Mouse (Mus musculus): ENCODE data around the gene Supt5. TPM values are rescaled to one million over a fixed set of nuclear protein-coding genes. Genes with fewer than 3 reads are reported as not detected.

Supt5 gene
- polyA plus RNA-seq, 1 experiment = 245 TPM

GRCm38 (mm10) chr7:28378769-28379651 is 40.5 kb upstream of the Supt5 start:
- DNase-seq = peak; percentile 94
- Histone ChIP-seq H3K4me3 (ENCODE audit: control insufficient read depth, insufficient read depth, low read length) (peak overlapping the region; percentile 72), H3K4me1 (replicated peaks; ENCODE audit: control insufficient read depth, insufficient read depth, low read length) (peaks cover 64% of the 10 kb centered on the region), H3K27ac (ENCODE audit: control insufficient read depth, insufficient read depth, low read length) (peak overlapping the region; percentile 95), H3K27me3 (ENCODE audit: control insufficient read depth, insufficient read depth, low read length) (no peaks in the 10 kb centered on the region), H3K36me3 (ENCODE audit: control insufficient read depth, insufficient read depth, low read length) (peaks cover 13% of the 10 kb centered on the region)
- TF ChIP-seq POLR2A (IDR thresholded peaks at IDR 0.05; ENCODE audit: control insufficient read depth, extremely low read depth, insufficient read depth, low read length, poor library complexity) = peak; percentile 100
- 0 out of 2 replicates have a peak, but pooled peaks have one; percentile 43 for TF ChIP-seq CTCF (IDR thresholded peaks at IDR 0.05; ENCODE audit: borderline replicate concordance, control insufficient read depth, extremely low read depth, insufficient read depth, low read length, poor library complexity)
- WGBS = under 1% methylated on average over 53 of the region's 53 CpGs

- H3K36me3 ChIP-seq (ENCODE audit: control insufficient read depth, insufficient read depth, low read length) = peaks cover 13% of the 10 kb centered on the region
- peak overlapping the region; percentile 87 for H3K27ac ChIP-seq (ENCODE audit: control insufficient read depth, insufficient read depth, low read length)
- WGBS = 6% methylated on average over 32 of the region's 32 CpGs
- DNase-seq = peak; percentile 43
- H3K4me3 ChIP-seq (ENCODE audit: control insufficient read depth, insufficient read depth, low read length) = peak overlapping the region; percentile 72
- peaks cover 61% of the 10 kb centered on the region for H3K4me1 ChIP-seq (replicated peaks; ENCODE audit: control insufficient read depth, insufficient read depth, low read length)
- TF ChIP-seq CTCF (IDR thresholded peaks at IDR 0.05; ENCODE audit: borderline replicate concordance, control insufficient read depth, extremely low read depth, insufficient read depth, low read length, poor library complexity) = no peak
- H3K27me3 ChIP-seq (ENCODE audit: control insufficient read depth, insufficient read depth, low read length) = no peaks in the 10 kb centered on the region
These were observed 39.6 kb upstream of the Supt5 start for GRCm38 (mm10) chr7:28378066-28378690.

- DNase-seq = peak; percentile 37
These were observed 38.9 kb upstream of the Supt5 start for GRCm38 (mm10) chr7:28377190-28378065.

GRCm38 (mm10) chr7:28376011-28376771 is 37.6 kb upstream of the Supt5 start:
- H3K36me3 ChIP-seq (ENCODE audit: control insufficient read depth, insufficient read depth, low read length) = peaks cover 13% of the 10 kb centered on the region
- DNase-seq = peak; percentile 65
- peak overlapping the region; percentile 63 for H3K4me3 ChIP-seq (ENCODE audit: control insufficient read depth, insufficient read depth, low read length)
- H3K27me3 ChIP-seq (ENCODE audit: control insufficient read depth, insufficient read depth, low read length) = no peaks in the 10 kb centered on the region
- TF ChIP-seq CTCF (IDR thresholded peaks at IDR 0.05; ENCODE audit: borderline replicate concordance, control insufficient read depth, extremely low read depth, insufficient read depth, low read length, poor library complexity) (no peak), POLR2A (IDR thresholded peaks at IDR 0.05; ENCODE audit: control insufficient read depth, extremely low read depth, insufficient read depth, low read length, poor library complexity) (0 out of 2 replicates have a peak, but pooled peaks have one; percentile 23)
- peak overlapping the region; percentile 95 for H3K27ac ChIP-seq (ENCODE audit: control insufficient read depth, insufficient read depth, low read length)
- H3K4me1 ChIP-seq (replicated peaks; ENCODE audit: control insufficient read depth, insufficient read depth, low read length) = peaks cover 44% of the 10 kb centered on the region
- 27% methylated on average over 30 of the region's 30 CpGs for WGBS

More at GRCm38 (mm10) chr7:28377190-28378065, 38.9 kb upstream of the Supt5 start:
- Histone ChIP-seq H3K27ac (ENCODE audit: control insufficient read depth, insufficient read depth, low read length) (peak overlapping the region; percentile 87), H3K4me1 (replicated peaks; ENCODE audit: control insufficient read depth, insufficient read depth, low read length) (peaks cover 54% of the 10 kb centered on the region), H3K36me3 (ENCODE audit: control insufficient read depth, insufficient read depth, low read length) (peaks cover 13% of the 10 kb centered on the region), H3K4me3 (ENCODE audit: control insufficient read depth, insufficient read depth, low read length) (peak overlapping the region; percentile 72), H3K27me3 (ENCODE audit: control insufficient read depth, insufficient read depth, low read length) (no peaks in the 10 kb centered on the region)
- 48% methylated on average over 18 of the region's 18 CpGs for WGBS
- no peak for TF ChIP-seq CTCF (IDR thresholded peaks at IDR 0.05; ENCODE audit: borderline replicate concordance, control insufficient read depth, extremely low read depth, insufficient read depth, low read length, poor library complexity)
- no peak for TF ChIP-seq POLR2A (IDR thresholded peaks at IDR 0.05; ENCODE audit: control insufficient read depth, extremely low read depth, insufficient read depth, low read length, poor library complexity)

DNA sequence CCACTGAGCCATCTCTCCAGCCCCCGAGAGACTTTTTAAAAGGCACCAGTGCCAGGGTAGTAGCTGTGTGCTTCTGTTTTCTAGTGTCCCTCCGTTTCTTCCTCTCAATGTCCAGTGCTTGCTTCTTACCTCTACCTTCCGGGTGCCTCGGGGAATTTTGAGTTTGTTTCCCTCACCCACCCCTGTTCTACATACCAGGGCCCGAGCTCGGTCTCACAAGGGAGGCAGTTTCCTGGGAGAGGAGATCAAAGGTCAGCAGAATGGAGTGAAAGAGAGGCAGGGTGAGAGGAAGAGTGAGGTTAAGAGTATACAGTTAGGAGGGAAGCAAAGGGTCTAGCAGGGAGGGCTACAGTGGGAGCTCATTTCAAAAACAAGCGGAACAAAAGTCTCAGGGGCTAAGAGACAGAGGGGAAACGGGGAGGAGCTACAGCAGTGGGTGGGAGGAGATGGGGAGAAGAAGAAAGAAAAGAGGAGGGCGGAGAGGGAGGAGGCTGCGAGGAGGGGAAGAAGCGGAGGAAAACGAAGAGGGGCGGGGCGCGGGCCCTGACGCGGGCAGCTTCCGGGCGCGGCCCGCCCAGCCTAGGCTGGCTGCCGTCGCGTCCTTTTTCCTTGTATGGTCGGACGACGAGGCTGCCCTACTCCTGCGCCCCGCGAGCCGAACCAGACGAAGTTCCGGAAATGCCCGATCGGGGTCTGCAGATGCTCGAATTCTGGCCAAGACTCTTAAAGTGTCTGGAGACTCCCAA is 36.8 kb upstream of the Supt5 start:
- Histone ChIP-seq H3K4me3 (ENCODE audit: control insufficient read depth, insufficient read depth, low read length) (peak overlapping the region; percentile 63), H3K36me3 (ENCODE audit: control insufficient read depth, insufficient read depth, low read length) (peaks cover 13% of the 10 kb centered on the region), H3K27me3 (ENCODE audit: control insufficient read depth, insufficient read depth, low read length) (no peaks in the 10 kb centered on the region), H3K4me1 (replicated peaks; ENCODE audit: control insufficient read depth, insufficient read depth, low read length) (peaks cover 43% of the 10 kb centered on the region), H3K27ac (ENCODE audit: control insufficient read depth, insufficient read depth, low read length) (peak overlapping the region; percentile 99)
- under 1% methylated on average over 35 of the region's 36 CpGs for WGBS
- TF ChIP-seq POLR2A (IDR thresholded peaks at IDR 0.05; ENCODE audit: control insufficient read depth, extremely low read depth, insufficient read depth, low read length, poor library complexity) (peak; percentile 72), CTCF (IDR thresholded peaks at IDR 0.05; ENCODE audit: borderline replicate concordance, control insufficient read depth, extremely low read depth, insufficient read depth, low read length, poor library complexity) (0 out of 2 replicates have a peak, but pooled peaks have one; percentile 40)
- peak; percentile 95 for DNase-seq

Measured in thymus, adult 2 months (tissue).